Mouse (Mus musculus) hindbrain, embryonic 13.5 days (tissue): Measurements from ENCODE around the gene Clock. TPM values are rescaled to one million over a fixed set of nuclear protein-coding genes. Genes with fewer than 3 reads are reported as not detected.

Experiments
- ATAC-seq: fragments of 200-750 bp; cut with Nextera tagmentation; 2 replicates; pipeline ENCODE4 v1.8.0; 2017; ENCODE audit warnings: moderate TSS enrichment; ENCODE audit not compliant: low FRiP score
- H3K27ac ChIP-seq: fragments of 300-500 bp; sonication (generic); 2 replicates; pipeline ENCODE4 v1.5.1; 2015; ENCODE audit warnings: inconsistent platforms, mild to moderate bottlenecking, moderate library complexity
- H3K27me3 ChIP-seq: fragments of 300-500 bp; sonication (generic); 2 replicates; pipeline ENCODE4 v1.6.1; 2015; ENCODE audit warnings: mild to moderate bottlenecking, inconsistent platforms
- H3K36me3 ChIP-seq: fragments of 300-500 bp; sonication (generic); 2 replicates; pipeline ENCODE4 v1.6.1; 2015; ENCODE audit warnings: mild to moderate bottlenecking, inconsistent platforms
- H3K4me1 ChIP-seq: fragments of 300-500 bp; sonication (generic); replicated peaks from 2 replicates; pipeline ENCODE4 v1.6.1; 2015; ENCODE audit warnings: inconsistent platforms
- H3K4me2 ChIP-seq: fragments of 300-500 bp; sonication (generic); 2 replicates; pipeline ENCODE4 v1.6.1; 2015; ENCODE audit warnings: inconsistent platforms, mild to moderate bottlenecking, moderate library complexity
- H3K4me3 ChIP-seq: fragments of 300-500 bp; sonication (generic); 2 replicates; pipeline ENCODE4 v1.5.1; 2015; ENCODE audit warnings: mild to moderate bottlenecking, inconsistent platforms
- H3K9ac ChIP-seq: fragments of 300-500 bp; sonication (generic); 2 replicates; pipeline ENCODE4 v1.6.1; 2015; ENCODE audit warnings: mild to moderate bottlenecking, inconsistent platforms
- H3K9me3 ChIP-seq: fragments of 300-500 bp; sonication (generic); 2 replicates; pipeline ENCODE4 v1.6.1; 2016; ENCODE audit warnings: inconsistent platforms
- WGBS: fragments of 180-500 bp; shearing (Covaris S2); methylation state at CpG from one replicate; pipeline ENCODE4 v1.1.7; 2015; 5-methylcytosine and 5-hydroxymethylcytosine counted together
- polyA plus RNA-seq: library from polyadenylated mRNA; unstranded; fragments of >200 nt; fragmentation: Nextera tagmentation; extraction: Ambion mirVana; gene quantifications from 2 replicates; pipeline ENCODE4 v1.2.1, GENCODE M21; 2015

Gene Clock
- polyA plus RNA-seq, 1 experiment from 2014 or later: 15.6 TPM

- no peak overlapping the region for H3K4me3 ChIP-seq
- no peak for ATAC-seq
- H3K4me1 ChIP-seq: peaks cover 56% of the 10 kb centered on the region
- H3K36me3 ChIP-seq: peaks cover 10% of the 10 kb centered on the region; the same call in 1 of the 2 replicates
- H3K4me2 ChIP-seq: no peak overlapping the region
- no peaks in the 10 kb centered on the region for H3K27me3 ChIP-seq
- WGBS: 87% methylated on average over 5 of the region's 5 CpGs
- H3K9me3 ChIP-seq: no peaks in the 10 kb centered on the region
- H3K27ac ChIP-seq: no peak overlapping the region
- H3K9ac ChIP-seq: peak overlapping the region; percentile 24; the same call in 1 of the 2 replicates
These were observed 116.7 kb downstream of the Clock start for GRCm38 (mm10) chr5:76187885-76188284.

- Histone ChIP-seq H3K27ac (peak overlapping the region; percentile 98), H3K27me3 (no peaks in the 10 kb centered on the region), H3K4me1 (peaks cover 36% of the 10 kb centered on the region), H3K4me3 (peak overlapping the region; percentile 93), H3K9me3 (no peaks in the 10 kb centered on the region), H3K9ac (peak overlapping the region; percentile 95), H3K4me2 (peak overlapping the region; percentile 77), H3K36me3 (peaks cover 5% of the 10 kb centered on the region; the same call in 1 of the 2 replicates)
- ATAC-seq: peak; percentile 90
- 5% methylated on average over 32 of the region's 38 CpGs for WGBS
These were observed 120.1 kb downstream of the Clock start for GRCm38 (mm10) chr5:76184286-76185080.

- Histone ChIP-seq H3K4me2 (peak within 1 kb of the TSS; percentile 77), H3K9me3 (no peaks in the 10 kb centered on the region), H3K9ac (peak within 1 kb of the TSS; percentile 95), H3K27ac (peak within 1 kb of the TSS; percentile 98), H3K27me3 (no peaks in the 10 kb centered on the region), H3K36me3 (peaks cover 5% of the 10 kb centered on the region; the same call in 1 of the 2 replicates), H3K4me3 (peak within 1 kb of the TSS; percentile 93), H3K4me1 (peaks cover 33% of the 10 kb centered on the region)
- WGBS: 0% methylated on average over 57 of the region's 62 CpGs
- ATAC-seq: peak; percentile 99
These were observed 120.8 kb downstream of the Clock start, which contains the start of gene Tmem165 for GRCm38 (mm10) chr5:76183750-76184261. Gene Tmem165, plus strand, starts transcription at chr5:76183880.

GRCm38 (mm10) chr5:76183043-76183749 lies 121.4 kb downstream of the Clock start:
- peak overlapping the region; percentile 95 for H3K9ac ChIP-seq
- peaks cover 5% of the 10 kb centered on the region; the same call in 1 of the 2 replicates for H3K36me3 ChIP-seq
- peak overlapping the region; percentile 77 for H3K4me2 ChIP-seq
- no peaks in the 10 kb centered on the region for H3K9me3 ChIP-seq
- no peaks in the 10 kb centered on the region for H3K27me3 ChIP-seq
- H3K4me3 ChIP-seq: peak overlapping the region; percentile 93
- ATAC-seq: no peak
- H3K4me1 ChIP-seq: peaks cover 33% of the 10 kb centered on the region
- peak overlapping the region; percentile 98 for H3K27ac ChIP-seq
- WGBS: 39% methylated on average over 17 of the region's 17 CpGs

GRCm38 (mm10) chr5:76182326-76182725 lies 122.3 kb downstream of the Clock start:
- WGBS: 71% methylated on average over 3 of the region's 3 CpGs
- Histone ChIP-seq H3K9ac (no peak overlapping the region), H3K4me2 (no peak overlapping the region; the same call in 1 of the 2 replicates), H3K4me1 (peaks cover 26% of the 10 kb centered on the region), H3K27ac (no peak overlapping the region), H3K36me3 (peaks cover 5% of the 10 kb centered on the region; the same call in 1 of the 2 replicates), H3K4me3 (no peak overlapping the region), H3K9me3 (no peaks in the 10 kb centered on the region), H3K27me3 (no peaks in the 10 kb centered on the region)
- no peak for ATAC-seq

- Histone ChIP-seq H3K27me3 (no peaks in the 10 kb centered on the region), H3K9ac (no peak overlapping the region), H3K4me2 (no peak overlapping the region), H3K4me3 (no peak overlapping the region), H3K36me3 (no peaks in the 10 kb centered on the region), H3K4me1 (peaks cover 10% of the 10 kb centered on the region), H3K9me3 (no peaks in the 10 kb centered on the region), H3K27ac (no peak overlapping the region)
- 93% methylated on average over 5 of the region's 5 CpGs for WGBS
- ATAC-seq: no peak
These were observed 124.8 kb downstream of the Clock start for GRCm38 (mm10) chr5:76179791-76180190.

GRCm38 (mm10) chr5:76179171-76179570 lies 125.4 kb downstream of the Clock start:
- H3K27me3 ChIP-seq: no peaks in the 10 kb centered on the region
- H3K9me3 ChIP-seq: no peaks in the 10 kb centered on the region
- no peak overlapping the region for H3K9ac ChIP-seq
- H3K36me3 ChIP-seq: no peaks in the 10 kb centered on the region
- WGBS: 98% methylated on average over 5 of the region's 5 CpGs
- H3K4me3 ChIP-seq: no peak overlapping the region
- H3K27ac ChIP-seq: no peak overlapping the region
- ATAC-seq: no peak
- no peak overlapping the region for H3K4me2 ChIP-seq
- peaks cover 6% of the 10 kb centered on the region; the same call in 1 of the 2 replicates for H3K4me1 ChIP-seq

GRCm38 (mm10) chr5:76177664-76178063 lies 126.9 kb downstream of the Clock start:
- Histone ChIP-seq H3K9ac (no peak overlapping the region), H3K4me1 (no peaks in the 10 kb centered on the region), H3K27ac (no peak overlapping the region), H3K27me3 (no peaks in the 10 kb centered on the region), H3K36me3 (no peaks in the 10 kb centered on the region), H3K4me2 (no peak overlapping the region), H3K9me3 (no peaks in the 10 kb centered on the region), H3K4me3 (no peak overlapping the region)
- WGBS: 89% methylated on average over 7 of the region's 7 CpGs
- ATAC-seq: no peak

- no peak overlapping the region for H3K9ac ChIP-seq
- no peaks in the 10 kb centered on the region for H3K9me3 ChIP-seq
- no peaks in the 10 kb centered on the region for H3K4me1 ChIP-seq
- ATAC-seq: no peak
- no peak overlapping the region for H3K4me2 ChIP-seq
- no peaks in the 10 kb centered on the region for H3K27me3 ChIP-seq
- H3K36me3 ChIP-seq: no peaks in the 10 kb centered on the region
- 71% methylated on average over 11 of the region's 11 CpGs for WGBS
- no peak overlapping the region for H3K4me3 ChIP-seq
- H3K27ac ChIP-seq: no peak overlapping the region
These were observed 127.8 kb downstream of the Clock start for GRCm38 (mm10) chr5:76176841-76177240.

GRCm38 (mm10) chr5:76176411-76176810 lies 128.2 kb downstream of the Clock start:
- no peak overlapping the region for H3K27ac ChIP-seq
- H3K9me3 ChIP-seq: no peaks in the 10 kb centered on the region
- no peaks in the 10 kb centered on the region for H3K36me3 ChIP-seq
- no peaks in the 10 kb centered on the region for H3K4me1 ChIP-seq
- 43% methylated on average over 3 of the region's 3 CpGs for WGBS
- no peaks in the 10 kb centered on the region for H3K27me3 ChIP-seq
- no peak overlapping the region for H3K4me2 ChIP-seq
- no peak overlapping the region for H3K4me3 ChIP-seq
- no peak overlapping the region for H3K9ac ChIP-seq
- no peak for ATAC-seq

GRCm38 (mm10) chr5:76175051-76175450 lies 129.5 kb downstream of the Clock start:
- H3K27me3 ChIP-seq: no peaks in the 10 kb centered on the region

GRCm38 (mm10) chr5:76171039-76171438 lies 133.6 kb downstream of the Clock start:
- Histone ChIP-seq H3K27ac (no peak overlapping the region), H3K9me3 (no peaks in the 10 kb centered on the region; the same call in 1 of the 2 replicates), H3K4me2 (no peak overlapping the region), H3K9ac (no peak overlapping the region), H3K4me1 (no peaks in the 10 kb centered on the region), H3K27me3 (no peaks in the 10 kb centered on the region), H3K36me3 (no peaks in the 10 kb centered on the region), H3K4me3 (no peak overlapping the region)
- no peak for ATAC-seq

More at GRCm38 (mm10) chr5:76175051-76175450, 129.5 kb downstream of the Clock start:
- Histone ChIP-seq H3K36me3 (no peaks in the 10 kb centered on the region), H3K4me3 (no peak overlapping the region), H3K4me2 (no peak overlapping the region), H3K9ac (no peak overlapping the region), H3K27ac (no peak overlapping the region), H3K4me1 (no peaks in the 10 kb centered on the region), H3K9me3 (no peaks in the 10 kb centered on the region)
- WGBS: 85% methylated on average over 4 of the region's 4 CpGs
- ATAC-seq: no peak
